Mouse (Mus musculus) heart, postnatal 0 days (tissue): Measurements from ENCODE around the gene Ptms.

ENCODE experiments used
- CTCF ChIP-seq: IDR thresholded peaks from 2 replicates; pipeline ENCODE4 v1.5.1; 2016; ENCODE audit warnings: antibody characterized with exemption, control low read depth, low read depth
- EP300 ChIP-seq: IDR thresholded peaks from 2 replicates; pipeline ENCODE4 v1.6.1; 2016; ENCODE audit warnings: antibody characterized with exemption, low read depth

GRCm38 (mm10) chr6:124919695-124920317 is at the start of gene Ptms:
- 0 out of 2 replicates have a peak, but pooled peaks have one; percentile 1 for TF ChIP-seq CTCF
- peak; percentile 91 for TF ChIP-seq EP300
